Comparison of ENCODE assay signal across 8 mouse cellular contexts in the genomic region with DNA sequence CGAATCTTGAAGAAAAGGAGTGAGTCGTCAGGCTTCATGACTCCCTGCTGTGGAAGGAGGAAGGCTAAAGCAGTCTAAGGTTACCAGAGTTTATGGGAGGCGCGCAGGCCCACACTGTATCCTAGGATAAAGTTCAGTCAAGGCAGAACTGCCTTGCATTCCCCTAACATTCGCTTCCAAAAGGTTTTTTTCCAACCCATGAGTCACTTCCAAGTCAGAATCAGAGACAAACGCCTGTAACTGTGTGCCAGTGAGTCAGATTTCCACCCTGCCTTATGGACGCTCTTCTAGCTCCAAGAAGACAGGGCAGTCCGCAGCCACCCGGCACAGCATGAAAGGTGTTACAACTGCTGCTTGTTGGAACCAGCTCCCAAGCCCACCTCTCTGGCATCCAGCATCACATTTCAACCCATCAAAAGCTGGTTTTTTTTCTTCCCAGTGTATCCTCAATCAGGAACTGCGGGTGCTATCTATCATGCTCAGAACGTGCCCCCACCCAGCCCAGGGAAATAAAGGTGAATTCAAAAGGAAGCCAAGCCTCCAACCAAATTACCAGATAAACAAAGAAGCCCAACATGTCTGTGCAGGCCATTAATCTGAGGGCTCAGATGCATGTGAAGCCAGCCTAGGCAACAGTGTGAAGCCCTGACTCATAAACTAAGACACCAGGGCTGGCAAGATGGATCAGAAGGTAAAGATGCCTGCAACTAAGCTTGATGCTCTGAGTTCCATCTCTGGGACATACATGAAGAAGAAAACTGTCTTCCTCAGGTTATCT.
DNase-seq lines count a peak whose midpoint lies in the region; ATAC-seq and TF ChIP-seq lines count a peak whose summit lies in the region.
"Had no signal": no experiment of that assay in that cellular context is flagged by ENCODE, and none has a peak within 500 bp of the region (broad histone marks: within the 10 kb centered on the region; RNA-seq: fewer than 3 reads in every experiment).

No protein-coding gene starts in this region.

- H3K36me3 ChIP-seq in heart, embryonic 11.5 days (ENCODE audit: control insufficient read depth, insufficient read depth, low read length) = no peaks in the 10 kb centered on the region
- H3K36me3 ChIP-seq in intestine, embryonic 15.5 days = no peaks in the 10 kb centered on the region

- intact Hi-C loops in left cerebral cortex, adult 2 months (cut with DNase I) = loop anchor here (1.0 to 10.0 kb wide), 5 partner anchors 293 to 583 kb away; no protein-coding TSS in a partner anchor

- H3K9ac ChIP-seq in heart, embryonic 11.5 days (ENCODE audit: low read depth, low read length) = peak overlapping the region; percentile 24; the same call in 1 of the 2 replicates
- H3K9ac ChIP-seq in intestine, embryonic 15.5 days = no peak overlapping the region

- no peaks in the 10 kb centered on the region for H3K9me3 ChIP-seq in heart, embryonic 11.5 days (replicated peaks; ENCODE audit: control insufficient read depth, low read length)
- no peaks in the 10 kb centered on the region for H3K9me3 ChIP-seq in intestine, embryonic 15.5 days
- H3K9me3 ChIP-seq: megakaryocyte, embryonic 14.5 days had no signal

- DNase-seq in urinary bladder, postnatal 14 days (ENCODE audit: low spot score) = peak; percentile 56
- no peak for DNase-seq in urinary bladder, postnatal 10 days (ENCODE audit: low spot score)
- DNase-seq in cerebellum, adult 9-10 months = peak; percentile 73
- DNase-seq in left cerebral cortex, adult 2 months (ENCODE audit: extremely low spot score in 1 of 2, low spot score in 2 of 2) = peak; percentile 38 to 40
- DNase-seq in testis, postnatal 14 days (ENCODE audit: low spot score) = no peak

- H3K27ac ChIP-seq in heart, embryonic 11.5 days (ENCODE audit: low read depth, low read length) = no peak overlapping the region
- H3K27ac ChIP-seq in left cerebral cortex, adult 2 months = peak overlapping the region; percentile 81
- no peak overlapping the region for H3K27ac ChIP-seq in intestine, embryonic 15.5 days

- no peak for TF ChIP-seq CTCF in left cerebral cortex, adult 2 months (IDR thresholded peaks at IDR 0.05)

- no peak overlapping the region for H3K4me3 ChIP-seq in heart, embryonic 11.5 days (ENCODE audit: low read depth, low read length)
- no peak overlapping the region for H3K4me3 ChIP-seq in left cerebral cortex, adult 2 months
- H3K4me3 ChIP-seq in intestine, embryonic 15.5 days (replicated peaks) = no peak overlapping the region
- H3K4me3 ChIP-seq: megakaryocyte, embryonic 14.5 days had no signal

- 45% methylated on average over 11 of the region's 11 CpGs for WGBS in heart, embryonic 11.5 days (ENCODE audit: insufficient replicate concordance)
- 64% methylated on average over 11 of the region's 11 CpGs for WGBS in intestine, embryonic 15.5 days

- H3K27me3 ChIP-seq in heart, embryonic 11.5 days (ENCODE audit: control insufficient read depth, insufficient read depth, low read length) = no peaks in the 10 kb centered on the region
- no peaks in the 10 kb centered on the region for H3K27me3 ChIP-seq in intestine, embryonic 15.5 days (replicated peaks)
- H3K27me3 ChIP-seq: megakaryocyte, embryonic 14.5 days had no signal

- peaks cover 23% of the 10 kb centered on the region for H3K4me1 ChIP-seq in heart, embryonic 11.5 days (ENCODE audit: control insufficient read depth, insufficient read depth, low read length)
- H3K4me1 ChIP-seq in intestine, embryonic 15.5 days (replicated peaks) = peaks cover 15% of the 10 kb centered on the region

- no peak overlapping the region for H3K4me2 ChIP-seq in heart, embryonic 11.5 days
- no peak overlapping the region for H3K4me2 ChIP-seq in intestine, embryonic 15.5 days (replicated peaks)

- no peak for ATAC-seq in heart, embryonic 11.5 days (replicated peaks; ENCODE audit: insufficient number of reproducible peaks, low FRiP score, low TSS enrichment)
- ATAC-seq in intestine, embryonic 15.5 days = no peak

Comparison
In these comparisons a context has a peak if more than half of its experiments do, and no peak if none do; other contexts are left out.
1. DNase-seq: peak in urinary bladder, postnatal 14 days (single experiment), cerebellum, adult 9-10 months (single experiment) and left cerebral cortex, adult 2 months (2 of 2); none in urinary bladder, postnatal 10 days (single experiment) and testis, postnatal 14 days (single experiment).